Mouse (Mus musculus): ENCODE data around the gene Bcl7b. TPM values are rescaled to one million over a fixed set of nuclear protein-coding genes. Genes with fewer than 3 reads are reported as not detected.

The Bcl7b gene
- polyA plus RNA-seq, 1 experiment from 2014 or later, result 58.8 TPM

- H3K27me3 ChIP-seq (ENCODE audit: insufficient read depth, low read length), result no peaks in the 10 kb centered on the region
- H3K27ac ChIP-seq, result no peak overlapping the region
- no peak overlapping the region for H3K9ac ChIP-seq (ENCODE audit: low read depth, low read length)
- no peak overlapping the region for H3K4me2 ChIP-seq (ENCODE audit: low read length)
- H3K4me3 ChIP-seq (replicated peaks; ENCODE audit: low read depth, low read length), result no peak overlapping the region
- 0 out of 2 replicates have a peak, but pooled peaks have one; percentile 19 for TF ChIP-seq CTCF (IDR thresholded peaks at IDR 0.05; ENCODE audit: low read depth)
- DNase-seq (ENCODE audit: low spot score) (no peak), ATAC-seq (replicated peaks; ENCODE audit: low FRiP score, low read depth) (no peak)
- H3K9me3 ChIP-seq (replicated peaks; ENCODE audit: low read length), result no peaks in the 10 kb centered on the region
- peaks cover 49% of the 10 kb centered on the region for H3K36me3 ChIP-seq (ENCODE audit: insufficient read depth, low read length)
- H3K4me1 ChIP-seq (replicated peaks; ENCODE audit: insufficient read depth, low read length), result 0 out of 2 replicates have a peak, but pooled peaks cover under 1% of the 10 kb centered on the region
These were observed 7.0 kb downstream of the Bcl7b start for GRCm38 (mm10) chr5:135175086-135175485.

DNA sequence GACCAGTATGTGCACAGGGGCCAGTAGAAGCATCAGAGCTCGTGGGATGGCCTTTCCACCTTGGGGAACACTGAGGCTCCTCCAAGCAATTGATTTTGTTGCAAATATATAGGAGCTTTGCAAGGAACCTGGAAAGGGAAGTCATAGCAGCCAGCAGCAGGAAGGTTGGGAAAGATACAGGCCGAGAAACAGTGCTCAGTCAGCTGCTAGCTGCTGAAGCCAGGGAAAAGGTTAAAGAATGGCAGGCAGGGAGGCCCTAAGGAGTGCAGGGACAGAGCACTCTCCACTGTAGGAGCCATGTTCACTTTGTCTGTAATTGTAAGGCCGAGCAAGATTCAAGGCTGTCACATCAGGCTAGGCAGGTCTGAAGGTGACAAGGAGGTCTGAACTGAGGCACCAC lies 10.4 kb downstream of the Bcl7b start:
- WGBS, result 84% methylated on average over 3 of the region's 3 CpGs
- Histone ChIP-seq H3K4me1 (replicated peaks; ENCODE audit: insufficient read depth, low read length) (no peaks in the 10 kb centered on the region), H3K27ac (no peak overlapping the region), H3K9ac (ENCODE audit: low read depth, low read length) (no peak overlapping the region), H3K9me3 (replicated peaks; ENCODE audit: low read length) (no peaks in the 10 kb centered on the region), H3K27me3 (ENCODE audit: insufficient read depth, low read length) (no peaks in the 10 kb centered on the region), H3K36me3 (ENCODE audit: insufficient read depth, low read length) (peaks cover 55% of the 10 kb centered on the region), H3K4me3 (replicated peaks; ENCODE audit: low read depth, low read length) (no peak overlapping the region), H3K4me2 (ENCODE audit: low read length) (no peak overlapping the region)
- TF ChIP-seq CTCF (IDR thresholded peaks at IDR 0.05; ENCODE audit: low read depth), result no peak
- ATAC-seq (replicated peaks; ENCODE audit: low FRiP score, low read depth), result no peak
- DNase-seq (ENCODE audit: low spot score), result no peak

- peaks cover 55% of the 10 kb centered on the region for H3K36me3 ChIP-seq (ENCODE audit: insufficient read depth, low read length)
- no peak overlapping the region for H3K27ac ChIP-seq
- 94% methylated on average over 4 of the region's 4 CpGs for WGBS
These were observed 10.9 kb downstream of the Bcl7b start for GRCm38 (mm10) chr5:135178996-135179395.

GRCm38 (mm10) chr5:135179616-135180015 lies 11.5 kb downstream of the Bcl7b start:
- Histone ChIP-seq H3K9ac (ENCODE audit: low read depth, low read length) (no peak overlapping the region), H3K4me1 (replicated peaks; ENCODE audit: insufficient read depth, low read length) (no peaks in the 10 kb centered on the region), H3K27ac (no peak overlapping the region), H3K27me3 (ENCODE audit: insufficient read depth, low read length) (no peaks in the 10 kb centered on the region), H3K9me3 (replicated peaks; ENCODE audit: low read length) (no peaks in the 10 kb centered on the region), H3K4me3 (replicated peaks; ENCODE audit: low read depth, low read length) (no peak overlapping the region), H3K4me2 (ENCODE audit: low read length) (no peak overlapping the region), H3K36me3 (ENCODE audit: insufficient read depth, low read length) (peaks cover 55% of the 10 kb centered on the region)
- DNase-seq (ENCODE audit: low spot score) (no peak), ATAC-seq (replicated peaks; ENCODE audit: low FRiP score, low read depth) (no peak)
- WGBS, result 93% methylated on average over 6 of the region's 7 CpGs
- no peak for TF ChIP-seq CTCF (IDR thresholded peaks at IDR 0.05; ENCODE audit: low read depth)

More at GRCm38 (mm10) chr5:135178996-135179395, 10.9 kb downstream of the Bcl7b start:
- Histone ChIP-seq H3K4me2 (ENCODE audit: low read length) (no peak overlapping the region), H3K9ac (ENCODE audit: low read depth, low read length) (no peak overlapping the region), H3K27me3 (ENCODE audit: insufficient read depth, low read length) (no peaks in the 10 kb centered on the region), H3K4me3 (replicated peaks; ENCODE audit: low read depth, low read length) (no peak overlapping the region), H3K9me3 (replicated peaks; ENCODE audit: low read length) (no peaks in the 10 kb centered on the region), H3K4me1 (replicated peaks; ENCODE audit: insufficient read depth, low read length) (no peaks in the 10 kb centered on the region)
- ATAC-seq (replicated peaks; ENCODE audit: low FRiP score, low read depth) (no peak), DNase-seq (ENCODE audit: low spot score) (no peak)
- no peak for TF ChIP-seq CTCF (IDR thresholded peaks at IDR 0.05; ENCODE audit: low read depth)

- TF ChIP-seq CTCF (IDR thresholded peaks at IDR 0.05; ENCODE audit: low read depth), result no peak
- no peak for DNase-seq (ENCODE audit: low spot score)
- Histone ChIP-seq H3K4me3 (replicated peaks; ENCODE audit: low read depth, low read length) (no peak overlapping the region), H3K4me1 (replicated peaks; ENCODE audit: insufficient read depth, low read length) (no peaks in the 10 kb centered on the region), H3K4me2 (ENCODE audit: low read length) (no peak overlapping the region), H3K27ac (no peak overlapping the region), H3K27me3 (ENCODE audit: insufficient read depth, low read length) (no peaks in the 10 kb centered on the region), H3K36me3 (ENCODE audit: insufficient read depth, low read length) (peaks cover 55% of the 10 kb centered on the region), H3K9ac (ENCODE audit: low read depth, low read length) (no peak overlapping the region), H3K9me3 (replicated peaks; ENCODE audit: low read length) (no peaks in the 10 kb centered on the region)
- 97% methylated on average over 14 of the region's 14 CpGs for WGBS
- ATAC-seq (replicated peaks; ENCODE audit: low FRiP score, low read depth), result no peak
These were observed 12.7 kb downstream of the Bcl7b start for GRCm38 (mm10) chr5:135180796-135181195.

DNA sequence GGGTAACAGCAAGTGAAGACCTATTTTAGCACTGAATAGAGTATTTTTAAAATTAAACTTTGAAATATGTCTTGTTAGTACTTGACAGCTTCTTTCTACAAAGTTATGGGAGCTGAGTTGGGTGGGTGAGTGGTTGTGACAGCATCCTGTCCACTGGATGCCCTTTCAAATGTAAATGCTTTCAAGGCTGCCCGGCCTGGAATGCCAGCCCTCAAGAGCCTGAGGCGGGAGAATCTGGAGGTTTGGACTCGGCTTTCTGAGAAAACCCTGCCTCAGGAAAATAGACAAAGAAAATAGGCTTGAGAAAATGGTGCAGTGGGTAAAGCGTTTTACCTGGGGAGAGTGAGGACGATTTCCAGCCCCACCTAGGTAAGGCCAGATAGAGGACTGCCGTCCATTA lies 13.7 kb downstream of the Bcl7b start:
- no peak overlapping the region for H3K27ac ChIP-seq
- H3K4me3 ChIP-seq (replicated peaks; ENCODE audit: low read depth, low read length), result no peak overlapping the region
- no peak for TF ChIP-seq CTCF (IDR thresholded peaks at IDR 0.05; ENCODE audit: low read depth)
- H3K4me2 ChIP-seq (ENCODE audit: low read length), result no peak overlapping the region
- no peaks in the 10 kb centered on the region for H3K9me3 ChIP-seq (replicated peaks; ENCODE audit: low read length)
- H3K36me3 ChIP-seq (ENCODE audit: insufficient read depth, low read length), result peaks cover 55% of the 10 kb centered on the region
- ATAC-seq (replicated peaks; ENCODE audit: low FRiP score, low read depth), result no peak
- WGBS, result 86% methylated on average over 6 of the region's 6 CpGs
- H3K9ac ChIP-seq (ENCODE audit: low read depth, low read length), result no peak overlapping the region
- H3K4me1 ChIP-seq (replicated peaks; ENCODE audit: insufficient read depth, low read length), result no peaks in the 10 kb centered on the region
- DNase-seq (ENCODE audit: low spot score), result no peak
- no peaks in the 10 kb centered on the region for H3K27me3 ChIP-seq (ENCODE audit: insufficient read depth, low read length)

Measured in kidney, postnatal 0 days (tissue).